Mouse (Mus musculus) bone marrow, adult 2 months (tissue): ENCODE results near the gene Nol9.

ENCODE experiments used
- CTCF ChIP-seq: fragments of 200-500 bp; IDR thresholded peaks from 2 replicates; pipeline ENCODE4 v1.5.1; 2011; ENCODE audit warnings: low read length, control low read depth; ENCODE audit not compliant: control insufficient read depth, insufficient read depth
- POLR2A ChIP-seq: fragments of 200-500 bp; IDR thresholded peaks from 2 replicates; pipeline ENCODE4 v1.6.1; 2011; ENCODE audit warnings: low read depth, mild to moderate bottlenecking, control low read depth, low read length, borderline replicate concordance; ENCODE audit not compliant: control insufficient read depth

DNA sequence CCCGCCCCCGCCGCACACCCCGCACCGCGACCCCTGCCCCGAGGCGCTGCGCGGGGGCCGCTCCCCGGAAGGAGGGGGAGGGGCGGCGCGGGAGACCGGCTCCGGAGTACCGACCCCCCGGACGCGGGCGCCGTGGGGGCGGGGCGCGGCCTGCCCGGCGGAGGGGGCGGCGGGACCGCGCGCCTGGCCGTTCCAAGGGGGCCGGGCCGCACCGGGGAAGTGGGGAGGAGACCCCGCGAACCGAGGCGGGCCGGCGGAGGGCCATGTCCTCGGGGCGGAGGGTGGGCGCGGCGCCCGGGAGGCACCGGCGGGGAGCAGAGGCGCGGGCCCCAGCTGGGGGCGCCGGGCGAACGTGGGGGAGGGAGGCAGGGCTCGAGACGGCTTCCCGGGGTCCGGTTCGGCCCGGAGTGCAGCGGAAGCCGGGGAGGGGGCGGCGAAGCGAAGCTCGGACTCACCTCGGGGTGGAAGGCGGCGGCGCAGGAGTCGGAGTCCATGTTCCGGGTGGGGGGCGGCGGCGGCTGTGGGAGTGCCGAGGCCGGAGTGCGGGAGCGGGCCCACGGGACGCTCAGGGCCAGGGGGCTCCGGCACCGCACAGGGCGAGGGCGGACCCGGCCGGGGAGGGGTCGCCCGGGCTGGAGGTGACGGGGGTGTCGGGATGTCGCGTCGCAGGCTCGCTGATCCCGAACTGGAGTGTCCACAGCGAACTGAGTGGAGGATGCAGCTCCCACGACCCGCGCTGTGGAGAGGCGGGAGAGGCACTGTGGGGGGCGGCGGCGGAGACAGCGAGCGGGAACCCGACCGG lies 43.5 kb upstream of the Nol9 start:
- TF ChIP-seq CTCF (no peak), POLR2A (no peak)
